Mouse (Mus musculus) limb, embryonic 14.5 days (tissue): ENCODE data around the gene Prkaca. TPM values are rescaled to one million over a fixed set of nuclear protein-coding genes. Genes with fewer than 3 reads are reported as not detected.

ENCODE experiments used
- ATAC-seq: fragments of 200-750 bp; cut with Nextera tagmentation; 2 replicates; pipeline ENCODE4 v1.8.0; 2017; ENCODE audit warnings: low read depth, moderate number of reproducible peaks, moderate TSS enrichment; ENCODE audit not compliant: low FRiP score
- DNase-seq: peaks from one replicate; pipeline ENCODE4 v3.0.0-alpha.2; 2015; ENCODE audit warnings: low spot score
- H3K27ac ChIP-seq: fragments of 300-500 bp; sonication (generic); replicated peaks from 2 replicates; pipeline ENCODE4 v1.5.1; 2014; ENCODE audit warnings: low read depth, mild to moderate bottlenecking, low read length, moderate library complexity, mixed read lengths
- H3K27me3 ChIP-seq: fragments of 300-500 bp; sonication (generic); 2 replicates; pipeline ENCODE4 v1.6.1; 2014; ENCODE audit warnings: low read length, mixed read lengths; ENCODE audit not compliant: control insufficient read depth, insufficient read depth
- H3K36me3 ChIP-seq: fragments of 300-500 bp; sonication (generic); 2 replicates; pipeline ENCODE4 v1.6.1; 2014; ENCODE audit warnings: mild to moderate bottlenecking, low read length, moderate library complexity, mixed read lengths; ENCODE audit not compliant: control insufficient read depth, insufficient read depth
- H3K4me1 ChIP-seq: fragments of 300-500 bp; sonication (generic); 2 replicates; pipeline ENCODE4 v1.6.1; 2014; ENCODE audit warnings: antibody characterized with exemption, low read length, mixed read lengths; ENCODE audit not compliant: control insufficient read depth, insufficient read depth
- H3K4me2 ChIP-seq: fragments of 300-500 bp; sonication (generic); replicated peaks from 2 replicates; pipeline ENCODE4 v1.6.1; 2014; ENCODE audit warnings: low read depth, mild to moderate bottlenecking, low read length, moderate library complexity; ENCODE audit not compliant: severe bottlenecking
- H3K4me3 ChIP-seq: fragments of 300-500 bp; sonication (generic); replicated peaks from 2 replicates; pipeline ENCODE4 v1.5.1; 2014; ENCODE audit warnings: low read length
- H3K9ac ChIP-seq: fragments of 300-500 bp; sonication (generic); 2 replicates; pipeline ENCODE4 v1.6.1; 2014; ENCODE audit warnings: mild to moderate bottlenecking, low read depth, low read length, moderate library complexity; ENCODE audit not compliant: severe bottlenecking
- H3K9me3 ChIP-seq: fragments of 300-500 bp; sonication (generic); 2 replicates; pipeline ENCODE4 v1.6.1; 2016; ENCODE audit warnings: low read length; ENCODE audit not compliant: control insufficient read depth
- POLR2A ChIP-seq: fragments of 200-500 bp; IDR thresholded peaks from 2 replicates; pipeline ENCODE4 v1.8.0; 2012; ENCODE audit warnings: inconsistent platforms, mild to moderate bottlenecking, moderate library complexity, borderline replicate concordance; ENCODE audit not compliant: insufficient read depth, insufficient read length; ENCODE audit errors: extremely low read depth
- WGBS: fragments of 180-500 bp; shearing (Covaris S2); extraction: QIAGEN DNeasy Blood & Tissue Kit; methylation state at CpG from one replicate; pipeline ENCODE4 v1.1.7; 2014; 5-methylcytosine and 5-hydroxymethylcytosine counted together
- polyA plus RNA-seq, 2 experiments: library from polyadenylated mRNA; depleted of rRNA in 1 of 2; stranded (reverse) in 1 of 2; unstranded in 1 of 2; fragments of >200 nt; fragmentation: Nextera tagmentation in 1 of 2; extraction: Ambion mirVana in 1 of 2; gene quantifications; 2 replicates each; pipeline versions ENCODE4 v1.2.1 to v1.2.3; 2012 to 2014

The Prkaca gene
- polyA plus RNA-seq, 2 experiments: 132 to 158 TPM

GRCm38 (mm10) chr8:83976101-83976630 is 3.4 kb downstream of the Prkaca start:
- WGBS: 88% methylated on average over 4 of the region's 4 CpGs
- no peak for ATAC-seq
- no peak overlapping the region for H3K4me2 ChIP-seq
- peaks cover 19% of the 10 kb centered on the region for H3K36me3 ChIP-seq
- no peak overlapping the region for H3K9ac ChIP-seq
- H3K4me1 ChIP-seq: peaks cover 18% of the 10 kb centered on the region
- H3K9me3 ChIP-seq: no peaks in the 10 kb centered on the region
- no peak overlapping the region for H3K27ac ChIP-seq
- TF ChIP-seq POLR2A: no peak
- no peaks in the 10 kb centered on the region for H3K27me3 ChIP-seq
- no peak overlapping the region for H3K4me3 ChIP-seq
- no peak for DNase-seq

GRCm38 (mm10) chr8:83976779-83977350 is 4.1 kb downstream of the Prkaca start:
- Histone ChIP-seq H3K9me3 (no peaks in the 10 kb centered on the region), H3K4me2 (no peak overlapping the region), H3K4me1 (peaks cover 18% of the 10 kb centered on the region), H3K27ac (no peak overlapping the region), H3K4me3 (no peak overlapping the region), H3K27me3 (no peaks in the 10 kb centered on the region), H3K36me3 (peaks cover 26% of the 10 kb centered on the region), H3K9ac (no peak overlapping the region)
- ATAC-seq: no peak
- no peak for TF ChIP-seq POLR2A
- no peak for DNase-seq
- WGBS: 89% methylated on average over 5 of the region's 5 CpGs

- TF ChIP-seq POLR2A: no peak
- no peak overlapping the region for H3K4me2 ChIP-seq
Measured at GRCm38 (mm10) chr8:83977646-83978045, 4.9 kb downstream of the Prkaca start.

GRCm38 (mm10) chr8:83978200-83978599 is 5.4 kb downstream of the Prkaca start:
- DNase-seq (no peak), ATAC-seq (no peak)
- 68% methylated on average over 9 of the region's 9 CpGs for WGBS
- H3K36me3 ChIP-seq: peaks cover 39% of the 10 kb centered on the region
- no peak for TF ChIP-seq POLR2A
- no peaks in the 10 kb centered on the region for H3K27me3 ChIP-seq
- H3K27ac ChIP-seq: no peak overlapping the region
- no peak overlapping the region for H3K9ac ChIP-seq
- H3K4me1 ChIP-seq: peaks cover 18% of the 10 kb centered on the region
- no peaks in the 10 kb centered on the region for H3K9me3 ChIP-seq
- no peak overlapping the region for H3K4me3 ChIP-seq
- no peak overlapping the region for H3K4me2 ChIP-seq

More at GRCm38 (mm10) chr8:83977646-83978045, 4.9 kb downstream of the Prkaca start:
- peak overlapping the region; percentile 12; the same call in 1 of the 2 replicates for H3K9ac ChIP-seq
- H3K36me3 ChIP-seq: peaks cover 33% of the 10 kb centered on the region
- no peak for ATAC-seq
- H3K4me1 ChIP-seq: peaks cover 18% of the 10 kb centered on the region
- H3K27ac ChIP-seq: no peak overlapping the region
- no peaks in the 10 kb centered on the region for H3K27me3 ChIP-seq
- 38% methylated on average over 6 of the region's 6 CpGs for WGBS
- no peak overlapping the region for H3K4me3 ChIP-seq
- DNase-seq: no peak
- no peaks in the 10 kb centered on the region for H3K9me3 ChIP-seq

- Histone ChIP-seq H3K9ac (no peak overlapping the region), H3K27ac (no peak overlapping the region), H3K4me2 (no peak overlapping the region), H3K27me3 (no peaks in the 10 kb centered on the region), H3K4me1 (peaks cover 9% of the 10 kb centered on the region; the same call in 1 of the 2 replicates), H3K9me3 (no peaks in the 10 kb centered on the region), H3K36me3 (peaks cover 57% of the 10 kb centered on the region), H3K4me3 (no peak overlapping the region)
- no peak for TF ChIP-seq POLR2A
- DNase-seq: no peak
- peak; percentile 64 for ATAC-seq
- WGBS: 80% methylated on average over 1 of the region's 1 CpGs
Measured at GRCm38 (mm10) chr8:83980250-83980649, 7.5 kb downstream of the Prkaca start.
